Mouse (Mus musculus): ENCODE data around the gene Igf1. TPM values are rescaled to one million over a fixed set of nuclear protein-coding genes. Genes with fewer than 3 reads are reported as not detected.

Igf1 gene
- polyA plus RNA-seq, 1 experiment from 2014 or later = 85.1 TPM

GRCm38 (mm10) chr10:87904324-87904723 lies 46.3 kb downstream of the Igf1 start:
- H3K4me1 ChIP-seq = peaks cover 7% of the 10 kb centered on the region; the same call in 1 of the 2 replicates
- 56% methylated on average over 5 of the region's 5 CpGs for WGBS

DNA sequence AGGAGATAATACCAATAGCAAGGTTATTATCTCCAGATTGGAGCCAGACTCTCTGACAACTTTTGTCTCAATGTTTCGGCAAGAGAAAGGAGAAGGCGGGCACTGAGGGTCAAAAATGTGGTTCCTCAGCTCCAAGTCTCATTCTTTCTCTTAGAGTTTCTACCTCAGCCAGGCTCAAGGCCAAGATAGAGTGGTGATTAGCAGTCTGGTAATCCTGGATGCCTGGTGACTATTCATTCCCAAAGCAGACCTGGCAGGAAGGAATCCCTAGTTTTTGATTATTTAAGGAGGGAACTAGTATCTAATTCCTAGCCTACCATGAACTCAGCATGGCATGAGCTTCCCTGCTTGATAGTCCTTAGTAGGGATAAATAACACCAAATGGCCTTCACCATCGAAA lies 47.0 kb downstream of the Igf1 start:
- Histone ChIP-seq H3K27me3 (no peaks in the 10 kb centered on the region), H3K27ac (no peak overlapping the region), H3K4me1 (peaks cover 7% of the 10 kb centered on the region; the same call in 1 of the 2 replicates), H3K4me2 (replicated peaks) (no peak overlapping the region), H3K4me3 (no peak overlapping the region), H3K9me3 (no peaks in the 10 kb centered on the region), H3K36me3 (no peaks in the 10 kb centered on the region), H3K9ac (no peak overlapping the region)
- WGBS = 68% methylated on average over 3 of the region's 3 CpGs
- no peak for ATAC-seq (ENCODE audit: insufficient number of reproducible peaks, insufficient read depth, low FRiP score, low TSS enrichment)

More at GRCm38 (mm10) chr10:87904324-87904723, 46.3 kb downstream of the Igf1 start:
- Histone ChIP-seq H3K27me3 (no peaks in the 10 kb centered on the region), H3K4me3 (no peak overlapping the region), H3K27ac (no peak overlapping the region), H3K9ac (no peak overlapping the region), H3K36me3 (no peaks in the 10 kb centered on the region), H3K4me2 (replicated peaks) (no peak overlapping the region), H3K9me3 (no peaks in the 10 kb centered on the region)
- ATAC-seq (ENCODE audit: insufficient number of reproducible peaks, insufficient read depth, low FRiP score, low TSS enrichment) = no peak

DNA sequence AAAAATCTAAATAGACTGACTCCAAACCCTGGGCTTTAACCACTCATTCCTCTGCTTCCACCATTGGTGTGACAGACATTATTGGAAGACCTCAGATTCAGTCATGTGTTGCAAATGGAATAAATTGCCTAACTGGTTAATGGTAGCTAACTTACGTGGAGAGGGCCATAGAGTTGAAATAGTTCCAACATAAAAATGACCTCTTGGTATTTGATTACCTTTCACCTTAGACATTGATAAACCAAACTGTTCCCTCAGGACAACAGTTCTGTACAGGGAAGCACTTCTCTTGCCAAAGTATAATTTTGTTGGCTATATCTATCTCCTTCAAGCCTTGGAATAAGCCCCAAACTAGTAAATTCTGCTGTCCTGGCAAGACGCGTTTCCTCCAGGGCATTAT lies 48.1 kb downstream of the Igf1 start:
- 89% methylated on average over 3 of the region's 3 CpGs for WGBS
- H3K36me3 ChIP-seq = no peaks in the 10 kb centered on the region
- no peak overlapping the region for H3K4me3 ChIP-seq
- no peak for ATAC-seq (ENCODE audit: insufficient number of reproducible peaks, insufficient read depth, low FRiP score, low TSS enrichment)
- H3K27me3 ChIP-seq = no peaks in the 10 kb centered on the region
- no peak overlapping the region for H3K9ac ChIP-seq
- H3K27ac ChIP-seq = no peak overlapping the region
- no peaks in the 10 kb centered on the region for H3K9me3 ChIP-seq
- peaks cover 7% of the 10 kb centered on the region; the same call in 1 of the 2 replicates for H3K4me1 ChIP-seq
- H3K4me2 ChIP-seq (replicated peaks) = no peak overlapping the region

GRCm38 (mm10) chr10:87906757-87907307 lies 48.8 kb downstream of the Igf1 start:
- WGBS = 86% methylated on average over 2 of the region's 2 CpGs
- ATAC-seq (ENCODE audit: insufficient number of reproducible peaks, insufficient read depth, low FRiP score, low TSS enrichment) = no peak
- H3K9ac ChIP-seq = no peak overlapping the region
- no peak overlapping the region for H3K27ac ChIP-seq
- H3K9me3 ChIP-seq = no peaks in the 10 kb centered on the region
- H3K4me2 ChIP-seq (replicated peaks) = no peak overlapping the region
- no peaks in the 10 kb centered on the region for H3K36me3 ChIP-seq
- H3K4me1 ChIP-seq = peaks cover 7% of the 10 kb centered on the region; the same call in 1 of the 2 replicates
- no peak overlapping the region for H3K4me3 ChIP-seq
- no peaks in the 10 kb centered on the region for H3K27me3 ChIP-seq

GRCm38 (mm10) chr10:87913852-87914251 lies 55.8 kb downstream of the Igf1 start:
- no peak overlapping the region for H3K9ac ChIP-seq
- no peak overlapping the region for H3K4me2 ChIP-seq (replicated peaks)
- WGBS = 88% methylated on average over 3 of the region's 3 CpGs
- no peaks in the 10 kb centered on the region for H3K27me3 ChIP-seq
- H3K4me1 ChIP-seq = no peaks in the 10 kb centered on the region
- H3K27ac ChIP-seq = no peak overlapping the region
- no peaks in the 10 kb centered on the region; the same call in 1 of the 2 replicates for H3K36me3 ChIP-seq
- H3K9me3 ChIP-seq = no peaks in the 10 kb centered on the region
- no peak for ATAC-seq (ENCODE audit: insufficient number of reproducible peaks, insufficient read depth, low FRiP score, low TSS enrichment)
- H3K4me3 ChIP-seq = no peak overlapping the region

DNA sequence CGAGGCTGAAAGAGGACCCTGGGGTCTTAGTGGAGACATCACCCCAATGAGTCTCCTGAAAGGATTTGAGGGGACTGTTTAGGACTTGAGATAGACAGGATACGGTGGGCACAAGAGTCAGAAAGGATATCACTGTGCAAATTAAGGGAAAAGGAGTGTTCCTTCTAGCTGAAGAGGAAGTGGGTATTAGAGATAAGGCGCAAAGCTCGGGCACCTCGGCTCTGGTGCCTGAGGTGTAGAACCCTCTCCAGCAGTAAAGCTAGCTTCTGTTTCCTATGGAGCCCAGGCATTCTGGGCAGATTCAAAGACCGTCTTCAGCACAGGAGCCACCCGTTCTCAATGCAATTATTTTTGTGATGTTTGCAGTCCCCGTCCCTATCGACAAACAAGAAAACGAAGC lies 56.9 kb downstream of the Igf1 start:
- Histone ChIP-seq H3K9ac (no peak overlapping the region), H3K27ac (no peak overlapping the region), H3K4me2 (replicated peaks) (no peak overlapping the region), H3K4me1 (no peaks in the 10 kb centered on the region), H3K4me3 (no peak overlapping the region), H3K27me3 (no peaks in the 10 kb centered on the region), H3K36me3 (peaks cover 2% of the 10 kb centered on the region; the same call in 1 of the 2 replicates), H3K9me3 (no peaks in the 10 kb centered on the region)
- ATAC-seq (ENCODE audit: insufficient number of reproducible peaks, insufficient read depth, low FRiP score, low TSS enrichment) = no peak
- WGBS = 83% methylated on average over 10 of the region's 10 CpGs

DNA sequence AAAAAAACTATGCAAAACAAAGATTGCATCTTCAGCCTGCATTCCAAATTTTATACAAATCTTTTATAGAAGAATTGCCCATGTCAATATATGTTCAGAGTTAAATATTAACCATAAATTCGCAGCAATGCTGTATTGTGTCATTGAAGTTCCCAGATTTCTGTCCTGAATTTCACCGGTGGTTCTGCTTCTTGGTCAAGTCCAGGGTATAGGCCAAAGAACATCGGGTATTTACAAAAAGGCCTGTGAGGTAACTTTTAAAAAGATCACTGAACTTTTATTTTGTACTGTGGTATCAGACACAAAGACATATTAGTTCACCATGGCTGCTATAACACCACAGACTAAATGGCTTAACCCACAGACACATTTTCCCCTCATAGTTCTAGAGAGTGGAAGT lies 57.7 kb downstream of the Igf1 start:
- 87% methylated on average over 3 of the region's 3 CpGs for WGBS

GRCm38 (mm10) chr10:87922263-87922662 lies 64.2 kb downstream of the Igf1 start:
- 81% methylated on average over 3 of the region's 3 CpGs for WGBS

More for the DNA sequence above, 57.7 kb downstream of the Igf1 start:
- peaks cover 4% of the 10 kb centered on the region; the same call in 1 of the 2 replicates for H3K36me3 ChIP-seq
- H3K27me3 ChIP-seq = no peaks in the 10 kb centered on the region
- ATAC-seq (ENCODE audit: insufficient number of reproducible peaks, insufficient read depth, low FRiP score, low TSS enrichment) = no peak
- no peak overlapping the region for H3K27ac ChIP-seq
- no peak overlapping the region for H3K4me2 ChIP-seq (replicated peaks)
- no peaks in the 10 kb centered on the region for H3K9me3 ChIP-seq
- no peak overlapping the region for H3K9ac ChIP-seq
- no peak overlapping the region for H3K4me3 ChIP-seq
- H3K4me1 ChIP-seq = no peaks in the 10 kb centered on the region

DNA sequence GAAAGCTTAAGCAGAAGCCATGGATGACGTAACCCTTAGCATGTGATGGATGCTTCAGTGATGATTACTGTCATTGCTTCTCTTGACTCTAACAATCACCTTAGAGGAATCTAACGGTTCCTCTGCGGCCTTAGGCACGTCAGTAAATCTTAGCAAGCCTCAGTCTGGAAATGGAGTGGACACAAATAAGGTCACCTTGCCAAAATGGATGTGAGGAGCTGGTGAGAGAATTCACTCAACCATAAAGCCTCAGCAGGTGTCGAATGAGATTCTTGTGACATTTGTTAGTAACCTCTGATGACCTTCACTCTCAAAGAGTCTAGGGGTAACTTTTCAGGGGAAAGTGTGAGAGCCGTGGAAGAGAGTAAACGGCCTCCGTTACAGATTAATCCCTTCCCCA lies 68.5 kb downstream of the Igf1 start:
- Histone ChIP-seq H3K27ac (peak overlapping the region; percentile 61; the same call in 1 of the 2 replicates), H3K4me3 (no peak overlapping the region), H3K36me3 (no peaks in the 10 kb centered on the region), H3K4me1 (0 out of 2 replicates have a peak, but pooled peaks cover 9% of the 10 kb centered on the region), H3K27me3 (no peaks in the 10 kb centered on the region), H3K4me2 (replicated peaks) (no peak overlapping the region), H3K9me3 (no peaks in the 10 kb centered on the region), H3K9ac (no peak overlapping the region)
- ATAC-seq (ENCODE audit: insufficient number of reproducible peaks, insufficient read depth, low FRiP score, low TSS enrichment) = no peak
- WGBS = 68% methylated on average over 8 of the region's 8 CpGs

More at GRCm38 (mm10) chr10:87922263-87922662, 64.2 kb downstream of the Igf1 start:
- H3K27ac ChIP-seq = no peak overlapping the region
- H3K4me1 ChIP-seq = 0 out of 2 replicates have a peak, but pooled peaks cover 5% of the 10 kb centered on the region
- H3K27me3 ChIP-seq = no peaks in the 10 kb centered on the region
- no peak overlapping the region for H3K4me2 ChIP-seq (replicated peaks)
- no peak overlapping the region for H3K9ac ChIP-seq
- no peaks in the 10 kb centered on the region for H3K9me3 ChIP-seq
- 0 out of 2 replicates have a peak, but pooled peaks cover 4% of the 10 kb centered on the region for H3K36me3 ChIP-seq
- no peak for ATAC-seq (ENCODE audit: insufficient number of reproducible peaks, insufficient read depth, low FRiP score, low TSS enrichment)
- no peak overlapping the region for H3K4me3 ChIP-seq

DNA sequence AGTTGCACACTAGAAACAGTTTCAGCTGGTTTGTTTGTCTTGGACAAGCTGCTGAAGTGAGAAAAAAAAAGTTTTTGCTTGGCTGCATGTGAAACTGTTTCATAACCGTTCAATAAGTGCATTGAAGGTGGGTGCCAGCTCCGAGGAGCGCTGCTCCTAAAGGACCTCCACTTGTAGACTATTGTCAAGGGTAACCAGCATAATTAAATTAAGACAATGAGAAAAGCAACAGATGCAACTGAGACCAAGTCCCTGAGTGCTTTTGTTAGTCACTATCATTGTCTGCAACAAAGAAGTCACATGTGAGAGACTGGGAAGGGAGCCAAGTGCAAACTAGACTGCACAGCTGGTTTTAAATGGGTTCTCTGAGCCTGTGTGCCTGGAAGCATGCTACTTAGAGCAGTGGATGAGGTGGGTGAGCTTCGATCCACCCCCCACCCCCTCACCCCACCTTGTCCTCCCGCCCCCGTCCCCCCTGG lies 69.1 kb downstream of the Igf1 start:
- Histone ChIP-seq H3K9me3 (no peaks in the 10 kb centered on the region), H3K27ac (peak overlapping the region; percentile 61), H3K27me3 (no peaks in the 10 kb centered on the region), H3K4me3 (no peak overlapping the region), H3K4me1 (0 out of 2 replicates have a peak, but pooled peaks cover 9% of the 10 kb centered on the region), H3K36me3 (no peaks in the 10 kb centered on the region), H3K4me2 (replicated peaks) (no peak overlapping the region), H3K9ac (no peak overlapping the region)
- peak; percentile 80; the same call in 1 of the 2 replicates for ATAC-seq (ENCODE audit: insufficient number of reproducible peaks, insufficient read depth, low FRiP score, low TSS enrichment)
- 46% methylated on average over 6 of the region's 6 CpGs for WGBS

- Histone ChIP-seq H3K4me3 (no peak overlapping the region), H3K9ac (no peak overlapping the region), H3K27me3 (no peaks in the 10 kb centered on the region), H3K4me1 (no peaks in the 10 kb centered on the region), H3K27ac (no peak overlapping the region), H3K9me3 (no peaks in the 10 kb centered on the region), H3K4me2 (replicated peaks) (no peak overlapping the region), H3K36me3 (no peaks in the 10 kb centered on the region)
- ATAC-seq (ENCODE audit: insufficient number of reproducible peaks, insufficient read depth, low FRiP score, low TSS enrichment) = no peak
- WGBS = 77% methylated on average over 4 of the region's 4 CpGs
Observed at GRCm38 (mm10) chr10:87948192-87948591, 90.1 kb downstream of the Igf1 start.

DNA sequence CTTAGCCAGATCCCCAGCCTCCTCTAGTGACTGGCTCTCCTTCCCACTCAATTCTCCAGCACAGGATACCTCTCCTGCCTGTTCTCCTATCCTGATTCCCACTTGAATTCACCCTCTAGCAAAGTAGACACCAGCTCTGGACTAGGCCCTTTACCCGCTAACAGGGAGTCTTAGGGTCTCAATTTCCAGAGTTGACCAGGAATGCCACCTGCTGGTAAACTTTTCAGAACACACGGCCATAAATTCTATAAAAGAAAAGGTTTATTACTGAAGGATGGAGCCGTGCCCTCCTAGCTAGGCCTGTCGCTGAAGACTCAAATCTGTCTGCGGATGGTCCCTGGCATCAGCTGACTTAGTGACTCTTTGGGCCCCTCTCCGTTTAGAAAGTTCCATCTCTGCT lies 113.5 kb downstream of the Igf1 start:
- Histone ChIP-seq H3K9ac (no peak overlapping the region), H3K4me1 (no peaks in the 10 kb centered on the region), H3K4me2 (replicated peaks) (no peak overlapping the region), H3K9me3 (no peaks in the 10 kb centered on the region), H3K36me3 (no peaks in the 10 kb centered on the region), H3K4me3 (no peak overlapping the region), H3K27ac (no peak overlapping the region), H3K27me3 (no peaks in the 10 kb centered on the region)
- ATAC-seq (ENCODE audit: insufficient number of reproducible peaks, insufficient read depth, low FRiP score, low TSS enrichment) = no peak
- 61% methylated on average over 6 of the region's 6 CpGs for WGBS

Measured in embryonic facial prominence, embryonic 12.5 days (tissue).